Mouse (Mus musculus) erythroblast, embryonic 14.5 days (primary cell): ENCODE measurements around the gene Tbc1d17. TPM values are rescaled to one million over a fixed set of nuclear protein-coding genes. Genes with fewer than 3 reads are reported as not detected.
"Not testable (repeated sequence)": the region's sequence is repeated elsewhere in the genome, so short reads cannot be mapped to it uniquely, and the experiment has no call there.

ENCODE experiments used
- H3K27me3 ChIP-seq: 2 replicates; pipeline ENCODE4 v1.6.1; 2012; ENCODE audit warnings: inconsistent platforms; ENCODE audit not compliant: control insufficient read depth
- H3K36me3 ChIP-seq: 2 replicates; pipeline ENCODE4 v1.6.1; 2012; ENCODE audit warnings: mild to moderate bottlenecking, inconsistent platforms; ENCODE audit not compliant: control insufficient read depth
- H3K4me1 ChIP-seq: 2 replicates; pipeline ENCODE4 v1.6.1; 2012; ENCODE audit warnings: inconsistent platforms; ENCODE audit not compliant: control insufficient read depth
- H3K4me3 ChIP-seq: replicated peaks from 2 replicates; pipeline ENCODE3; 2012; ENCODE audit warnings: moderate library complexity, mild to moderate bottlenecking, inconsistent platforms
- H3K9me3 ChIP-seq: 2 replicates; pipeline ENCODE4 v1.6.1; 2012; ENCODE audit warnings: low read length, inconsistent platforms, mixed read lengths; ENCODE audit not compliant: control insufficient read depth
- GATA1 ChIP-seq: IDR thresholded peaks from 2 replicates; pipeline ENCODE4 v1.6.1; 2012; ENCODE audit warnings: low read length, inconsistent platforms, mixed read lengths
- TAL1 ChIP-seq: IDR thresholded peaks from 3 replicates; pipeline ENCODE4 v1.6.1; 2012; ENCODE audit warnings: low read length, inconsistent platforms, mixed read lengths
- polyA plus RNA-seq: library from polyadenylated mRNA; stranded (reverse); fragments of >175 nt; gene quantifications from 2 replicates; pipeline ENCODE4 v1.2.3, GENCODE M21; 2012

The Tbc1d17 gene
- polyA plus RNA-seq, 1 experiment: 7.7 TPM

- peaks cover 53% of the 10 kb centered on the region for H3K4me1 ChIP-seq
- peaks cover 44% of the 10 kb centered on the region for H3K36me3 ChIP-seq
- no peaks in the 10 kb centered on the region for H3K27me3 ChIP-seq
- H3K9me3 ChIP-seq: no peaks in the 10 kb centered on the region
- no peak for TF ChIP-seq TAL1
- no peak for TF ChIP-seq GATA1
- peak overlapping the region; percentile 88 for H3K4me3 ChIP-seq
Observed at GRCm38 (mm10) chr7:44890737-44891136, 41.9 kb upstream of the Tbc1d17 start.

GRCm38 (mm10) chr7:44890180-44890579 lies 41.3 kb upstream of the Tbc1d17 start:
- TF ChIP-seq TAL1 (no peak), GATA1 (no peak)
- no peaks in the 10 kb centered on the region for H3K27me3 ChIP-seq
- peaks cover 47% of the 10 kb centered on the region for H3K4me1 ChIP-seq
- H3K9me3 ChIP-seq: no peaks in the 10 kb centered on the region
- peaks cover 50% of the 10 kb centered on the region for H3K36me3 ChIP-seq
- no peak overlapping the region for H3K4me3 ChIP-seq

GRCm38 (mm10) chr7:44888256-44889105 lies 39.6 kb upstream of the Tbc1d17 start:
- Histone ChIP-seq H3K4me1 (peaks cover 39% of the 10 kb centered on the region), H3K36me3 (peaks cover 64% of the 10 kb centered on the region)

GRCm38 (mm10) chr7:44886964-44887363 lies 38.1 kb upstream of the Tbc1d17 start:
- H3K4me1 ChIP-seq: peaks cover 37% of the 10 kb centered on the region
- no peaks in the 10 kb centered on the region for H3K9me3 ChIP-seq
- TF ChIP-seq TAL1 (no peak), GATA1 (no peak)

More at GRCm38 (mm10) chr7:44888256-44889105, 39.6 kb upstream of the Tbc1d17 start:
- Histone ChIP-seq H3K4me3 (no peak overlapping the region), H3K9me3 (no peaks in the 10 kb centered on the region), H3K27me3 (no peaks in the 10 kb centered on the region)
- TF ChIP-seq TAL1 (no peak), GATA1 (no peak)

GRCm38 (mm10) chr7:44884637-44885036 lies 35.8 kb upstream of the Tbc1d17 start:
- H3K27me3 ChIP-seq: no peaks in the 10 kb centered on the region
- no peak overlapping the region for H3K4me3 ChIP-seq
- peaks cover 90% of the 10 kb centered on the region for H3K36me3 ChIP-seq
- H3K9me3 ChIP-seq: no peaks in the 10 kb centered on the region
- no peak for TF ChIP-seq GATA1
- peaks cover 22% of the 10 kb centered on the region for H3K4me1 ChIP-seq

More at GRCm38 (mm10) chr7:44886964-44887363, 38.1 kb upstream of the Tbc1d17 start:
- Histone ChIP-seq H3K36me3 (peaks cover 79% of the 10 kb centered on the region), H3K4me3 (no peak overlapping the region), H3K27me3 (no peaks in the 10 kb centered on the region)

GRCm38 (mm10) chr7:44883036-44883435 lies 34.2 kb upstream of the Tbc1d17 start:
- H3K36me3 ChIP-seq: peaks cover 92% of the 10 kb centered on the region
- TF ChIP-seq TAL1 (no peak), GATA1 (no peak)
- no peaks in the 10 kb centered on the region for H3K9me3 ChIP-seq
- H3K4me1 ChIP-seq: peaks cover 11% of the 10 kb centered on the region
- no peak overlapping the region for H3K4me3 ChIP-seq
- H3K27me3 ChIP-seq: no peaks in the 10 kb centered on the region

GRCm38 (mm10) chr7:44877833-44878232 lies 29.0 kb upstream of the Tbc1d17 start:
- TF ChIP-seq TAL1 (no peak), GATA1 (no peak)
- Histone ChIP-seq H3K4me3 (no peak overlapping the region), H3K27me3 (no peaks in the 10 kb centered on the region), H3K36me3 (peaks cover 65% of the 10 kb centered on the region), H3K9me3 (no peaks in the 10 kb centered on the region), H3K4me1 (peaks cover 16% of the 10 kb centered on the region)

- peaks cover 47% of the 10 kb centered on the region for H3K4me1 ChIP-seq
- not testable (repeated sequence) for H3K9me3 ChIP-seq, H3K36me3 ChIP-seq, H3K27me3 ChIP-seq, H3K4me3 ChIP-seq
Observed at GRCm38 (mm10) chr7:44871774-44872173, 22.9 kb upstream of the Tbc1d17 start.

GRCm38 (mm10) chr7:44871181-44871580 lies 22.3 kb upstream of the Tbc1d17 start:
- no peak for TF ChIP-seq TAL1
- TF ChIP-seq GATA1: no peak
- peaks cover 53% of the 10 kb centered on the region for H3K4me1 ChIP-seq

More at GRCm38 (mm10) chr7:44871181-44871580, 22.3 kb upstream of the Tbc1d17 start:
- peaks cover 3% of the 10 kb centered on the region; the same call in 1 of the 2 replicates for H3K27me3 ChIP-seq
- H3K36me3 ChIP-seq: peaks cover 3% of the 10 kb centered on the region
- no peak overlapping the region for H3K4me3 ChIP-seq
- no peaks in the 10 kb centered on the region for H3K9me3 ChIP-seq
